8 mouse cellular contexts compared by ENCODE assay signal in the genomic region with DNA sequence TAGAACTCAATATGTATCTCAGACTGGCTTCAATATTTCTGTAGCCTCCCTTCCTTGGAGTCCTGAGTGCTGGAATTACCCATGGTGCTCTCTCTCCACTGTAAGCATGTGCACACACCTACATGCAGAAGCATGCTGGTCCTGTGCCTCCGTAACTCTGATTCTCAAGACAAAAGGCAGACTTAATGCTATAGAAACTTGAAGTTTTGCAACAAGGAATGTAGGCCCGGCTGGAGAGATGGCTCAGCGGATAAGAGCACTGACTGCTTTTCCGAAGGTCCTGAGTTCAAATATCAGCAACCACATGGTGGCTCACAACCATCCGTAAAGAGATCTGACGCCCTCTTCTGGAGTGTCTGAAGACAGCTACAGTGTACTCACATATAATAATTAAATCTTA. TPM values are rescaled to one million over a fixed set of nuclear protein-coding genes. Genes with fewer than 3 reads are reported as not detected.
A peak's percentile ranks its signal among the peaks of the same experiment; 100 is the strongest.
DNase-seq lines count a peak whose midpoint lies in the region; ATAC-seq and TF ChIP-seq lines count a peak whose summit lies in the region.
"Not testable (repeated sequence)": the region's sequence is repeated elsewhere in the genome, so short reads cannot be mapped to it uniquely, and the experiment has no call there.

No protein-coding gene starts in this region.

- not testable (repeated sequence) for TF ChIP-seq RAD21 in CH12.LX (IDR thresholded peaks at IDR 0.05; ENCODE audit: low read depth, low read length)

- DNase-seq in CH12.LX (ENCODE audit: extremely low read depth); forebrain, embryonic 11.5 days (ENCODE audit: low spot score): not testable (repeated sequence)
- peak; percentile 24 for DNase-seq in cerebellum, adult 11-12 months

- peaks cover 33% of the 10 kb centered on the region for H3K79me2 ChIP-seq in CH12.LX (replicated peaks; ENCODE audit: control insufficient read depth, extremely low read depth, insufficient read depth, poor library complexity, severe bottlenecking)
- H3K79me2 ChIP-seq in macrophage (ENCODE audit: inconsistent target) = peaks cover 27% of the 10 kb centered on the region

- not testable (repeated sequence) for TF ChIP-seq POLR2A in CH12.LX (IDR thresholded peaks at IDR 0.05; ENCODE audit: low read depth, low read length)

- H3K4me1 ChIP-seq in CH12.LX (ENCODE audit: control insufficient read depth in 1 of 2, insufficient read depth in 2 of 2) = peaks cover 12 to 59% of the 10 kb centered on the region in 2 experiments
- not testable (repeated sequence) for H3K4me1 ChIP-seq in forebrain, embryonic 11.5 days (replicated peaks; ENCODE audit: control insufficient read depth, insufficient read depth, low read length)
- H3K4me1 ChIP-seq in heart, embryonic 12.5 days (replicated peaks) = peaks cover 17% of the 10 kb centered on the region
- H3K4me1 ChIP-seq in kidney, embryonic 15.5 days = peaks cover 28% of the 10 kb centered on the region
- H3K4me1 ChIP-seq in liver, embryonic 12.5 days = peaks cover 40% of the 10 kb centered on the region
- H3K4me1 ChIP-seq in stomach, embryonic 15.5 days = peaks cover 13% of the 10 kb centered on the region

- H3K4me2 ChIP-seq in CH12.LX (ENCODE audit: insufficient read depth, low read depth, poor library complexity, severe bottlenecking) = peak overlapping the region; percentile 86
- not testable (repeated sequence) for H3K4me2 ChIP-seq in forebrain, embryonic 11.5 days (ENCODE audit: low read depth, low read length, severe bottlenecking); stomach, embryonic 15.5 days
- peak overlapping the region; percentile 67; the same call in 1 of the 2 replicates for H3K4me2 ChIP-seq in heart, embryonic 12.5 days
- H3K4me2 ChIP-seq in kidney, embryonic 15.5 days = peak overlapping the region; percentile 63; the same call in 1 of the 2 replicates
- peak overlapping the region; percentile 98 for H3K4me2 ChIP-seq in liver, embryonic 12.5 days

- not testable (repeated sequence) for TF ChIP-seq EP300 in CH12.LX (IDR thresholded peaks at IDR 0.05; ENCODE audit: low read length)

- peak overlapping the region; percentile 92; the same call in 1 of the 2 replicates for H3K9ac ChIP-seq in CH12.LX (ENCODE audit: insufficient read depth, low read depth)
- H3K9ac ChIP-seq in forebrain, embryonic 11.5 days (ENCODE audit: low read length) = peak overlapping the region; percentile 83; the same call in 1 of the 2 replicates
- H3K9ac ChIP-seq in heart, embryonic 12.5 days; kidney, embryonic 15.5 days; stomach, embryonic 15.5 days: not testable (repeated sequence)
- peak overlapping the region; percentile 90; the same call in 1 of the 2 replicates for H3K9ac ChIP-seq in liver, embryonic 12.5 days

- dilution Hi-C loops in CH12.LX (cut with MboI; ENCODE audit: extremely low pct_ligation_motif_present, extremely low pct_unique_long_range_greater_than_20kb, low sequenced_read_pairs) = not testable (repeated sequence)

- TF ChIP-seq CTCF in CH12.LX (conservative IDR thresholded peaks at IDR 0.05 in 1 of 2, IDR thresholded peaks at IDR 0.05 in 1 of 2; ENCODE audit: low read depth in 2 of 2, low read length in 2 of 2) = peak in 1 of 2 experiments; percentile 38; a peak in 2 of 4 replicates

- in situ Hi-C loops in CH12.LX (cut with MboI; ENCODE audit: low pct_ligation_motif_present, low pct_unique_long_range_greater_than_20kb, low sequenced_read_pairs) = not testable (repeated sequence)

- H3K27ac ChIP-seq in CH12.LX (ENCODE audit: insufficient read depth, low read depth) = peak overlapping the region; percentile 21; the same call in 1 of the 2 replicates
- H3K27ac ChIP-seq in forebrain, embryonic 11.5 days (ENCODE audit: low read depth, low read length) = not testable (repeated sequence)
- peak overlapping the region; percentile 91; the same call in 1 of the 2 replicates for H3K27ac ChIP-seq in heart, embryonic 12.5 days (ENCODE audit: poor library complexity, severe bottlenecking)
- peak overlapping the region; percentile 93; the same call in 1 of the 2 replicates for H3K27ac ChIP-seq in kidney, embryonic 15.5 days
- H3K27ac ChIP-seq in liver, embryonic 12.5 days = peak overlapping the region; percentile 98
- H3K27ac ChIP-seq in macrophage = 0 out of 2 replicates have a peak overlapping the region, but pooled peaks have one; percentile 88
- H3K27ac ChIP-seq in stomach, embryonic 15.5 days = peak overlapping the region; percentile 97; the same call in 1 of the 2 replicates

- not testable (repeated sequence) for H3K27me3 ChIP-seq in CH12.LX (replicated peaks); forebrain, embryonic 11.5 days (ENCODE audit: control insufficient read depth, insufficient read depth, low read length); heart, embryonic 12.5 days (replicated peaks); kidney, embryonic 15.5 days; liver, embryonic 12.5 days (replicated peaks); stomach, embryonic 15.5 days (replicated peaks)

- not testable (repeated sequence) for H3K9me3 ChIP-seq in CH12.LX (replicated peaks; ENCODE audit: low read length); forebrain, embryonic 11.5 days (ENCODE audit: control insufficient read depth, low read length); heart, embryonic 12.5 days (replicated peaks); kidney, embryonic 15.5 days (replicated peaks); liver, embryonic 12.5 days (replicated peaks); stomach, embryonic 15.5 days

- H3K4me3 ChIP-seq in CH12.LX (replicated peaks in 1 of 3; ENCODE audit: low read depth in 2 of 3, low read length in 2 of 3, poor library complexity in 1 of 3); forebrain, embryonic 11.5 days (ENCODE audit: low read depth, low read length); heart, embryonic 12.5 days; kidney, embryonic 15.5 days (replicated peaks); macrophage (ENCODE audit: inconsistent target); stomach, embryonic 15.5 days (replicated peaks): not testable (repeated sequence)
- H3K4me3 ChIP-seq in liver, embryonic 12.5 days = peak overlapping the region; percentile 98

- WGBS in forebrain, embryonic 11.5 days = 92% methylated on average over 6 of the region's 6 CpGs
- 86% methylated on average over 6 of the region's 6 CpGs for WGBS in heart, embryonic 12.5 days
- 89% methylated on average over 6 of the region's 6 CpGs for whole genome bisulfite sequencing in kidney, embryonic 15.5 days
- 71% methylated on average over 6 of the region's 6 CpGs for WGBS in liver, embryonic 12.5 days (ENCODE audit: insufficient replicate concordance)
- WGBS in macrophage (ENCODE audit: missing documents) = 89% methylated on average over 6 of the region's 6 CpGs
- WGBS in stomach, embryonic 15.5 days = 84% methylated on average over 6 of the region's 6 CpGs

- H3K36me3 ChIP-seq in CH12.LX (replicated peaks in 1 of 2; ENCODE audit: control insufficient read depth in 1 of 2, insufficient read depth in 1 of 2, low read length in 1 of 2) = peaks cover 3 to 15% of the 10 kb centered on the region in 2 experiments
- not testable (repeated sequence) for H3K36me3 ChIP-seq in forebrain, embryonic 11.5 days (ENCODE audit: control insufficient read depth, insufficient read depth, low read length); macrophage (ENCODE audit: inconsistent target); stomach, embryonic 15.5 days
- H3K36me3 ChIP-seq in heart, embryonic 12.5 days = peaks cover 11% of the 10 kb centered on the region
- H3K36me3 ChIP-seq in kidney, embryonic 15.5 days = peaks cover 17% of the 10 kb centered on the region
- H3K36me3 ChIP-seq in liver, embryonic 12.5 days = peaks cover 28% of the 10 kb centered on the region

- not testable (repeated sequence) for ATAC-seq in forebrain, embryonic 11.5 days (replicated peaks; ENCODE audit: low FRiP score); heart, embryonic 12.5 days (ENCODE audit: insufficient number of reproducible peaks, low FRiP score); kidney, embryonic 15.5 days (replicated peaks; ENCODE audit: low FRiP score); liver, embryonic 12.5 days; stomach, embryonic 15.5 days (ENCODE audit: insufficient read depth, low FRiP score, low read depth)

RNA-seq across cellular contexts. Expression of a gene that starts 2.0 kb away (rescaled TPM):
- total RNA-seq in CH12.LX (2012; rRNA removed) = 194 and 264 TPM in 2 replicates
- total RNA-seq in CH12.LX (2014; rRNA removed) = 234 and 260 TPM in 2 replicates
- polyA plus RNA-seq in CH12.LX (2012; ENCODE audit: insufficient read length, low read depth) = 411 and 465 TPM in 2 replicates
- polyA plus RNA-seq in forebrain, embryonic 11.5 days (2014; fragmentation: Nextera tagmentation; extraction: Ambion mirVana) = 114 TPM in 2 replicates
- 41.7 and 45.4 TPM in 2 replicates for polyA plus RNA-seq in heart, embryonic 12.5 days (2016; fragmentation: Nextera tagmentation; extraction: Ambion mirVana)
- polyA plus RNA-seq in kidney, embryonic 15.5 days (2015; fragmentation: Nextera tagmentation; extraction: Ambion mirVana) = 55.1 and 56.3 TPM in 2 replicates
- 38.5 and 39.3 TPM in 2 replicates for polyA plus RNA-seq in liver, embryonic 12.5 days (2016; fragmentation: Nextera tagmentation; extraction: Ambion mirVana)
- 100 to 1,000 TPM in 17 of 26 experiments, 10 to 100 TPM in 9; 32.5 to 177 (median 129) TPM for total RNA-seq in macrophage (2018; cell fraction: chromatin; rRNA removed)
- 100 to 1,000 TPM in 4 of 26 experiments, 10 to 100 TPM in 22; 57.8 to 122 (median 82.9) TPM for total RNA-seq in macrophage (2018; cell fraction: cytosol; rRNA removed)
- total RNA-seq in macrophage (2018; cell fraction: nucleus; rRNA removed) = 100 to 1,000 TPM in 13 of 26 experiments, 10 to 100 TPM in 13; 49.6 to 222 (median 99.3) TPM
- 63.7 to 139 TPM (median 123 TPM) in 3 replicates for polyA plus RNA-seq in macrophage (2018)
- polyA plus RNA-seq in stomach, embryonic 15.5 days (2015; fragmentation: Nextera tagmentation; extraction: Ambion mirVana) = 47.2 and 50.2 TPM in 2 replicates

RNA-seq across cellular contexts. Expression of a gene that starts 38.4 kb away (rescaled TPM):
- 2.1 and 3.1 TPM in 2 replicates for total RNA-seq in CH12.LX (2012; rRNA removed)
- total RNA-seq in CH12.LX (2014; rRNA removed) = 0.44 and 1.2 TPM in 2 replicates
- polyA plus RNA-seq in CH12.LX (2012; ENCODE audit: insufficient read length, low read depth) = 5.2 and 5.7 TPM in 2 replicates
- polyA plus RNA-seq in forebrain, embryonic 11.5 days (2014; fragmentation: Nextera tagmentation; extraction: Ambion mirVana) = 5.4 and 6.7 TPM in 2 replicates
- 10.6 and 12.6 TPM in 2 replicates for polyA plus RNA-seq in heart, embryonic 12.5 days (2016; fragmentation: Nextera tagmentation; extraction: Ambion mirVana)
- 5.5 and 5.8 TPM in 2 replicates for polyA plus RNA-seq in kidney, embryonic 15.5 days (2015; fragmentation: Nextera tagmentation; extraction: Ambion mirVana)
- 3.6 and 4.0 TPM in 2 replicates for polyA plus RNA-seq in liver, embryonic 12.5 days (2016; fragmentation: Nextera tagmentation; extraction: Ambion mirVana)
- 10 to 100 TPM; 10.1 to 60.2 (median 30.0) TPM for total RNA-seq in macrophage (2018; cell fraction: chromatin; rRNA removed)
- total RNA-seq in macrophage (2018; cell fraction: cytosol; rRNA removed) = 10 to 100 TPM in 22 of 26 experiments, 1 to 10 TPM in 4; 8.5 to 26.7 (median 15.7) TPM
- total RNA-seq in macrophage (2018; cell fraction: nucleus; rRNA removed) = 10 to 100 TPM; 11.8 to 48.8 (median 23.9) TPM
- polyA plus RNA-seq in macrophage (2018) = 21.0 to 27.3 TPM (median 25.6 TPM) in 3 replicates
- 4.1 and 5.3 TPM in 2 replicates for polyA plus RNA-seq in stomach, embryonic 15.5 days (2015; fragmentation: Nextera tagmentation; extraction: Ambion mirVana)
